Mouse (Mus musculus): ENCODE data around the gene Kdf1. TPM values are rescaled to one million over a fixed set of nuclear protein-coding genes. Genes with fewer than 3 reads are reported as not detected.

Gene Kdf1
- polyA plus RNA-seq, 1 experiment from 2014 or later, result 0.69 TPM

- no peak for ATAC-seq
- H3K36me3 ChIP-seq (ENCODE audit: control insufficient read depth, insufficient read depth, low read length), result no peaks in the 10 kb centered on the region
- H3K4me1 ChIP-seq (ENCODE audit: control insufficient read depth, insufficient read depth, low read length), result no peaks in the 10 kb centered on the region
- H3K9ac ChIP-seq (ENCODE audit: low read depth, low read length), result no peak overlapping the region
- no peak overlapping the region for H3K4me3 ChIP-seq (ENCODE audit: low read depth, low read length)
- H3K27me3 ChIP-seq (ENCODE audit: control insufficient read depth, insufficient read depth, low read depth, low read length), result no peaks in the 10 kb centered on the region
- 73% methylated on average over 4 of the region's 4 CpGs for WGBS
- no peaks in the 10 kb centered on the region for H3K9me3 ChIP-seq (replicated peaks; ENCODE audit: control insufficient read depth, low read length, poor library complexity, severe bottlenecking)
- no peak overlapping the region for H3K4me2 ChIP-seq (ENCODE audit: low read length)
- no peak overlapping the region for H3K27ac ChIP-seq (ENCODE audit: low read length)
Observed at GRCm38 (mm10) chr4:133559846-133560245, 41.1 kb downstream of the Kdf1 start.

- WGBS, result 78% methylated on average over 4 of the region's 4 CpGs
- ATAC-seq, result no peak
- Histone ChIP-seq H3K36me3 (ENCODE audit: control insufficient read depth, insufficient read depth, low read length) (no peaks in the 10 kb centered on the region), H3K27me3 (ENCODE audit: control insufficient read depth, insufficient read depth, low read depth, low read length) (no peaks in the 10 kb centered on the region), H3K9ac (ENCODE audit: low read depth, low read length) (no peak overlapping the region), H3K4me3 (ENCODE audit: low read depth, low read length) (no peak overlapping the region), H3K4me2 (ENCODE audit: low read length) (no peak overlapping the region), H3K4me1 (ENCODE audit: control insufficient read depth, insufficient read depth, low read length) (no peaks in the 10 kb centered on the region), H3K27ac (ENCODE audit: low read length) (no peak overlapping the region), H3K9me3 (replicated peaks; ENCODE audit: control insufficient read depth, low read length, poor library complexity, severe bottlenecking) (no peaks in the 10 kb centered on the region)
Observed at GRCm38 (mm10) chr4:133561622-133562021, 42.9 kb downstream of the Kdf1 start.

GRCm38 (mm10) chr4:133563123-133563571 lies 44.4 kb downstream of the Kdf1 start:
- H3K27ac ChIP-seq (ENCODE audit: low read length), result no peak overlapping the region
- H3K27me3 ChIP-seq (ENCODE audit: control insufficient read depth, insufficient read depth, low read depth, low read length), result no peaks in the 10 kb centered on the region
- no peak overlapping the region for H3K4me2 ChIP-seq (ENCODE audit: low read length)
- H3K9me3 ChIP-seq (replicated peaks; ENCODE audit: control insufficient read depth, low read length, poor library complexity, severe bottlenecking), result no peaks in the 10 kb centered on the region
- H3K36me3 ChIP-seq (ENCODE audit: control insufficient read depth, insufficient read depth, low read length), result no peaks in the 10 kb centered on the region
- no peak overlapping the region for H3K9ac ChIP-seq (ENCODE audit: low read depth, low read length)
- WGBS, result 77% methylated on average over 11 of the region's 11 CpGs
- no peaks in the 10 kb centered on the region for H3K4me1 ChIP-seq (ENCODE audit: control insufficient read depth, insufficient read depth, low read length)
- H3K4me3 ChIP-seq (ENCODE audit: low read depth, low read length), result no peak overlapping the region
- no peak for ATAC-seq

- Histone ChIP-seq H3K4me2 (ENCODE audit: low read length) (no peak overlapping the region), H3K4me3 (ENCODE audit: low read depth, low read length) (no peak overlapping the region), H3K9ac (ENCODE audit: low read depth, low read length) (no peak overlapping the region), H3K27ac (ENCODE audit: low read length) (no peak overlapping the region), H3K27me3 (ENCODE audit: control insufficient read depth, insufficient read depth, low read depth, low read length) (no peaks in the 10 kb centered on the region), H3K36me3 (ENCODE audit: control insufficient read depth, insufficient read depth, low read length) (no peaks in the 10 kb centered on the region), H3K4me1 (ENCODE audit: control insufficient read depth, insufficient read depth, low read length) (no peaks in the 10 kb centered on the region), H3K9me3 (replicated peaks; ENCODE audit: control insufficient read depth, low read length, poor library complexity, severe bottlenecking) (no peaks in the 10 kb centered on the region)
- ATAC-seq, result no peak
- 32% methylated on average over 8 of the region's 8 CpGs for WGBS
Observed at GRCm38 (mm10) chr4:133567251-133567650, 48.5 kb downstream of the Kdf1 start.

GRCm38 (mm10) chr4:133569291-133570065 lies 50.7 kb downstream of the Kdf1 start:
- H3K9me3 ChIP-seq (replicated peaks; ENCODE audit: control insufficient read depth, low read length, poor library complexity, severe bottlenecking), result no peaks in the 10 kb centered on the region
- ATAC-seq, result no peak
- 87% methylated on average over 10 of the region's 10 CpGs for WGBS
- H3K27me3 ChIP-seq (ENCODE audit: control insufficient read depth, insufficient read depth, low read depth, low read length), result no peaks in the 10 kb centered on the region
- no peaks in the 10 kb centered on the region for H3K36me3 ChIP-seq (ENCODE audit: control insufficient read depth, insufficient read depth, low read length)
- no peak overlapping the region for H3K27ac ChIP-seq (ENCODE audit: low read length)
- H3K4me2 ChIP-seq (ENCODE audit: low read length), result no peak overlapping the region
- no peak overlapping the region for H3K4me3 ChIP-seq (ENCODE audit: low read depth, low read length)
- H3K4me1 ChIP-seq (ENCODE audit: control insufficient read depth, insufficient read depth, low read length), result no peaks in the 10 kb centered on the region
- no peak overlapping the region for H3K9ac ChIP-seq (ENCODE audit: low read depth, low read length)

- H3K9me3 ChIP-seq (replicated peaks; ENCODE audit: control insufficient read depth, low read length, poor library complexity, severe bottlenecking), result no peaks in the 10 kb centered on the region
- no peaks in the 10 kb centered on the region for H3K27me3 ChIP-seq (ENCODE audit: control insufficient read depth, insufficient read depth, low read depth, low read length)
- no peak overlapping the region for H3K27ac ChIP-seq (ENCODE audit: low read length)
- no peak overlapping the region for H3K4me2 ChIP-seq (ENCODE audit: low read length)
- WGBS, result 65% methylated on average over 10 of the region's 10 CpGs
- ATAC-seq, result no peak
- H3K9ac ChIP-seq (ENCODE audit: low read depth, low read length), result no peak overlapping the region
- H3K36me3 ChIP-seq (ENCODE audit: control insufficient read depth, insufficient read depth, low read length), result no peaks in the 10 kb centered on the region
- peaks cover under 1% of the 10 kb centered on the region; the same call in 1 of the 2 replicates for H3K4me1 ChIP-seq (ENCODE audit: control insufficient read depth, insufficient read depth, low read length)
- no peak overlapping the region for H3K4me3 ChIP-seq (ENCODE audit: low read depth, low read length)
Observed at GRCm38 (mm10) chr4:133570066-133570466, 51.3 kb downstream of the Kdf1 start.

GRCm38 (mm10) chr4:133574070-133574842 lies 55.5 kb downstream of the Kdf1 start, which contains the start of gene Gpatch3:
Gene Gpatch3, plus strand, starts transcription at chr4:133574745.
- Histone ChIP-seq H3K27me3 (ENCODE audit: control insufficient read depth, insufficient read depth, low read depth, low read length) (no peaks in the 10 kb centered on the region), H3K4me1 (ENCODE audit: control insufficient read depth, insufficient read depth, low read length) (peaks cover 9% of the 10 kb centered on the region), H3K4me2 (ENCODE audit: low read length) (peak within 1 kb of the TSS; percentile 95), H3K27ac (ENCODE audit: low read length) (peak within 1 kb of the TSS; percentile 83), H3K9me3 (replicated peaks; ENCODE audit: control insufficient read depth, low read length, poor library complexity, severe bottlenecking) (no peaks in the 10 kb centered on the region), H3K4me3 (ENCODE audit: low read depth, low read length) (peak within 1 kb of the TSS; percentile 80), H3K36me3 (ENCODE audit: control insufficient read depth, insufficient read depth, low read length) (0 out of 2 replicates have a peak, but pooled peaks cover 3% of the 10 kb centered on the region), H3K9ac (ENCODE audit: low read depth, low read length) (peak within 1 kb of the TSS; percentile 87)
- ATAC-seq, result peak; percentile 92
- 4% methylated on average over 44 of the region's 44 CpGs for whole genome bisulfite sequencing

GRCm38 (mm10) chr4:133574843-133575202 lies 56.1 kb downstream of the Kdf1 start:
- Histone ChIP-seq H3K4me3 (ENCODE audit: low read depth, low read length) (peak overlapping the region; percentile 80), H3K9ac (ENCODE audit: low read depth, low read length) (peak overlapping the region; percentile 87), H3K4me2 (ENCODE audit: low read length) (peak overlapping the region; percentile 95), H3K27me3 (ENCODE audit: control insufficient read depth, insufficient read depth, low read depth, low read length) (no peaks in the 10 kb centered on the region), H3K4me1 (ENCODE audit: control insufficient read depth, insufficient read depth, low read length) (peaks cover 9% of the 10 kb centered on the region), H3K9me3 (replicated peaks; ENCODE audit: control insufficient read depth, low read length, poor library complexity, severe bottlenecking) (no peaks in the 10 kb centered on the region), H3K36me3 (ENCODE audit: control insufficient read depth, insufficient read depth, low read length) (peaks cover 6% of the 10 kb centered on the region; the same call in 1 of the 2 replicates), H3K27ac (ENCODE audit: low read length) (peak overlapping the region; percentile 83)
- ATAC-seq, result peak; percentile 57
- under 1% methylated on average over 35 of the region's 41 CpGs for WGBS

GRCm38 (mm10) chr4:133577983-133578382 lies 59.2 kb downstream of the Kdf1 start:
- Histone ChIP-seq H3K36me3 (ENCODE audit: control insufficient read depth, insufficient read depth, low read length) (peaks cover 22% of the 10 kb centered on the region), H3K27ac (ENCODE audit: low read length) (no peak overlapping the region), H3K4me2 (ENCODE audit: low read length) (no peak overlapping the region), H3K27me3 (ENCODE audit: control insufficient read depth, insufficient read depth, low read depth, low read length) (no peaks in the 10 kb centered on the region), H3K9me3 (replicated peaks; ENCODE audit: control insufficient read depth, low read length, poor library complexity, severe bottlenecking) (no peaks in the 10 kb centered on the region), H3K4me3 (ENCODE audit: low read depth, low read length) (no peak overlapping the region), H3K4me1 (ENCODE audit: control insufficient read depth, insufficient read depth, low read length) (peaks cover 9% of the 10 kb centered on the region), H3K9ac (ENCODE audit: low read depth, low read length) (no peak overlapping the region)
- WGBS, result 61% methylated on average over 12 of the region's 12 CpGs
- no peak for ATAC-seq

All from midbrain, embryonic 16.5 days (tissue).